Mouse (Mus musculus): ENCODE data around the gene Ttl.

Gene Ttl

GRCm38 (mm10) chr2:129065437-129066282 is at the start of gene Ttl:
TSS of gene Ttl (plus strand) at chr2:129065942.
- DNase-seq = peak; percentile 76

GRCm38 (mm10) chr2:129020106-129020505 is 45.6 kb upstream of the Ttl start:
- DNase-seq = no peak

- no peak for DNase-seq
These were observed 40.9 kb upstream of the Ttl start for GRCm38 (mm10) chr2:129024820-129025219.

GRCm38 (mm10) chr2:129035381-129035780 is 30.4 kb upstream of the Ttl start:
- no peak for DNase-seq

- DNase-seq = peak; percentile 34
These were observed 27.3 kb upstream of the Ttl start for GRCm38 (mm10) chr2:129038426-129038936.

- peak; percentile 62 for DNase-seq
These were observed 26.7 kb upstream of the Ttl start for GRCm38 (mm10) chr2:129038937-129039631.

GRCm38 (mm10) chr2:129040567-129040966 is 25.2 kb upstream of the Ttl start:
- no peak for DNase-seq

- no peak for DNase-seq
These were observed 19.4 kb upstream of the Ttl start for GRCm38 (mm10) chr2:129046172-129046845.

GRCm38 (mm10) chr2:129046846-129047196 is 18.9 kb upstream of the Ttl start:
- DNase-seq = no peak

GRCm38 (mm10) chr2:129047811-129048210 is 17.9 kb upstream of the Ttl start, which contains the start of gene Vinac1:
TSS of gene Vinac1 (minus strand) at chr2:129048172.
- DNase-seq = no peak

GRCm38 (mm10) chr2:129052451-129052983 is 13.2 kb upstream of the Ttl start:
- no peak for DNase-seq

GRCm38 (mm10) chr2:129055741-129056140 is 10.0 kb upstream of the Ttl start:
- no peak for DNase-seq

- no peak for DNase-seq
These were observed 9.1 kb upstream of the Ttl start for GRCm38 (mm10) chr2:129056597-129056996.

- no peak for DNase-seq
These were observed 8.5 kb upstream of the Ttl start for GRCm38 (mm10) chr2:129057256-129057655.

- DNase-seq = no peak
These were observed 7.8 kb upstream of the Ttl start for GRCm38 (mm10) chr2:129057920-129058361.

- no peak for DNase-seq
These were observed 4.2 kb upstream of the Ttl start for GRCm38 (mm10) chr2:129061456-129062059.

GRCm38 (mm10) chr2:129066326-129066725 is 584 bp downstream of the Ttl start:
- DNase-seq = peak; percentile 59

- no peak for DNase-seq
These were observed 4.6 kb downstream of the Ttl start for GRCm38 (mm10) chr2:129070296-129070695.

GRCm38 (mm10) chr2:129078313-129078712 is 12.6 kb downstream of the Ttl start:
- no peak for DNase-seq

- DNase-seq = no peak
These were observed 13.5 kb downstream of the Ttl start for GRCm38 (mm10) chr2:129079194-129079593.

GRCm38 (mm10) chr2:129081097-129081496 is 15.4 kb downstream of the Ttl start:
- no peak for DNase-seq

GRCm38 (mm10) chr2:129083514-129083913 is 17.8 kb downstream of the Ttl start:
- DNase-seq = no peak

- peak; percentile 61 for DNase-seq
These were observed 19.2 kb downstream of the Ttl start for GRCm38 (mm10) chr2:129084959-129085358.

Data from cerebellum, adult 9-10 months (tissue).